Mouse (Mus musculus) left cerebral cortex, postnatal 4 days (tissue): ENCODE measurements at regions not wholly inside any gene's neighbourhood (a gene's known extent, or its start where the extent isn't known, plus 50 kb on each side); places are given as distances from the start of the nearest gene placed in this dataset.

Experiments
- DNase-seq: peaks from one replicate; pipeline ENCODE4 v3.0.0-alpha.2; 2022
- intact Hi-C: fragments of 180-260 bp; cut with DNase I; formaldehyde crosslinking; loops from one replicate; pipeline ENCODE4 v1.15.1; 2025

DNA sequence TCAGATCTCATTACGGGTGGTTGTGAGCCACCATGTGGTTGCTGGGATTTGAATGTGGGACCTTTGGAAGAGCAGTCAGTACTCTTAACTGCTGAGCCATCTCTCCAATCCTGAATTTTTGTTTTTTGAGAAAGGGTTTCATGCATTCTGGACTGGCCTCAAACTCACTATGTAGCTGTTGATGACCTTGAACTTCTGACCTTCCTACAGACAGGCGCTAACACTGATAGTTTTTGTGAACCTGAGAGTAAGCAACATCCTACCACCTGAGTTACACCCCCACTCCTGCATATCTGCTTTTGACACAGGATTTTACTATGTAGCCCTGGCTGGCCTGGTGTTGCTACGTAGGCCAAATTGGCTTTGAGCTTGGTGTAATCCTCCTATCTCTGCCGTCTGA lies 308.8 kb upstream of the Klf3 start:
- DNase-seq, result no peak
- intact Hi-C loops, result no loop called here

- intact Hi-C loops, result no loop called here
- no peak for DNase-seq
Observed at GRCm38 (mm10) chr5:64496853-64497252, 306.3 kb upstream of the Klf3 start.

GRCm38 (mm10) chr5:64498431-64498830 lies 304.8 kb upstream of the Klf3 start:
- DNase-seq, result no peak
- intact Hi-C loops, result no loop called here

GRCm38 (mm10) chr5:64499131-64499530 lies 304.1 kb upstream of the Klf3 start:
- DNase-seq, result no peak
- intact Hi-C loops, result no loop called here

DNA sequence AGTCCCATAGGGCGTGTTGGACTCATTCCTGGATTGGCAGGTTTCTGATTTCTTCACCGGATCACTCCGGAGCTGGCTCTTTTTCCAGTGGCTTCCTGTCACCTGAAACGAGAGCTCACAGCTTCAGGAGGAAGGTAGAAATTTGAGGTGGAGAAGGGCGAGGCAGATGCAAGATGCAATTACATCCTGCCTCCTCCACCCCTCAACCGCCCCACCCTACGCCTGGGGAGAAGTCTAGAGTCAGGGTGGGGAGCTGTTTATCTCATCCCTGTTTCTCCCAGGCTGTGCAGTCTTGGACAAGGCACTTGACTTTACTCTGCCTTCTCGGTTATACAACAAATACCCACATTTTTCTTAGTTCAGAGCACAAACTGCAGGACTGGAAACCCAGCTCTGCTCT lies 302.8 kb upstream of the Klf3 start:
- intact Hi-C loops, result loop anchor here (5.0 kb wide), 1 partner anchor 213 kb away; no protein-coding TSS in a partner anchor
- no peak for DNase-seq

- no peak for DNase-seq
- intact Hi-C loops, result loop anchor here (5.0 kb wide), 1 partner anchor 214 kb away; no protein-coding TSS in a partner anchor
Observed at GRCm38 (mm10) chr5:64500866-64501265, 302.3 kb upstream of the Klf3 start.

- no peak for DNase-seq
- intact Hi-C loops, result loop anchor here (5.0 kb wide), 1 partner anchor 214 kb away; no protein-coding TSS in a partner anchor
Observed at GRCm38 (mm10) chr5:64501746-64502145, 301.4 kb upstream of the Klf3 start.

GRCm38 (mm10) chr5:64503514-64503913 lies 299.7 kb upstream of the Klf3 start:
- DNase-seq, result no peak
- intact Hi-C loops, result loop anchor here (5.0 kb wide), 1 partner anchor 216 kb away; no protein-coding TSS in a partner anchor

- no peak for DNase-seq
- intact Hi-C loops, result loop anchor here (5.0 kb wide), 1 partner anchor 217 kb away; no protein-coding TSS in a partner anchor
Observed at GRCm38 (mm10) chr5:64504507-64504906, 298.7 kb upstream of the Klf3 start.

GRCm38 (mm10) chr5:64505227-64505834 lies 297.9 kb upstream of the Klf3 start:
- intact Hi-C loops, result loop anchor here (5.0 kb wide), 2 partner anchors 123 to 297 kb away; partner anchors contain the start of gene Klf3
- DNase-seq, result no peak

GRCm38 (mm10) chr5:64505835-64506600 lies 297.2 kb upstream of the Klf3 start:
- intact Hi-C loops, result loop anchor here (5.0 kb wide), 2 partner anchors 124 to 296 kb away; partner anchors contain the start of gene Klf3
- DNase-seq, result peak; percentile 88

- no peak for DNase-seq
- intact Hi-C loops, result loop anchor here (5.0 kb wide), 2 partner anchors 126 to 294 kb away; partner anchors contain the start of gene Klf3
Observed at GRCm38 (mm10) chr5:64508565-64508964, 294.6 kb upstream of the Klf3 start.

DNA sequence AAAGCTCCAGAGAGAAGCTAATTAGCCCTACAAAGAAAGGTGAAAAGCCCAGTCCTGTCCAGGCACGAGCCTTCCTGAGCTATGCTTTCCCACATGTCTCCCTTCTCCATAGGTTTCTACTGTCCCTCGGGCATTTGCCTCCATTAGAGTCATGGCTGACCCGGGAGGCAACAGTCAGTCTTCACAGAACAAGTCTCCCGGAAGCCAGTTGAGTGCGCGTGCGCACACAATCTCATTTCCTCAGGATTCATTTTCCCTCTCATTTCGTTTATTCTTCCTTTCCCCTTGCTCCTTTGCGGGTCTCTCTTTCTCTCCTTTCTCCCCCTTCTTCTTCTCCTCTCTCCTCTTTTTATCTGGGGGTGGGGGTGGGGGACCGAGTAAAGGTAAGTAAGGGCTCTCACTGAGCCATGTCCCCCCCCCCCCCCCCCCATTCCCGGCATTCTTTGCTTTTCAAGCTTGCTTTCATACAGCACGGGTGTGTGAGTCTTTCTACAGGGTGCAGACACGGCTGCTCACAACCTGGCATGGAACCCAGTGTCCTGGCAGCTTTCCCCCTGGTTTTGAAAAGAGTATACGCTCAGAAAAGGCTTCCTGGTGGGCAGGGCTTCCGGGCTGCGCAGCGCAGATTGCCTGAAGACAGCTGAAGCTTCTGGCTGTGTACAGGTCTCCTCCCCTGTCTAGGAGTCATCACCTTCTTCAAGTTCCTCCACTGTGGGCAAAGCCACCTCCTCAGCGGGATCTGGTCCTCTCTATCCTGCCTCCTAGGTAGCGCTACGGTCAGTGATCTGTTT lies 289.8 kb upstream of the Klf3 start:
- peak; percentile 89 for DNase-seq
- intact Hi-C loops, result no loop called here

- intact Hi-C loops, result no loop called here
- DNase-seq, result no peak
Observed at GRCm38 (mm10) chr5:64516115-64516665, 287.0 kb upstream of the Klf3 start.

- DNase-seq, result no peak
- intact Hi-C loops, result no loop called here
Observed at GRCm38 (mm10) chr5:64517241-64517640, 285.9 kb upstream of the Klf3 start.

- intact Hi-C loops, result no loop called here
Observed at GRCm38 (mm10) chr5:64517835-64518234, 285.4 kb upstream of the Klf3 start.

GRCm38 (mm10) chr5:64519036-64519435 lies 284.2 kb upstream of the Klf3 start:
- intact Hi-C loops, result no loop called here
- no peak for DNase-seq

More at GRCm38 (mm10) chr5:64517835-64518234, 285.4 kb upstream of the Klf3 start:
- peak; percentile 47 for DNase-seq

DNA sequence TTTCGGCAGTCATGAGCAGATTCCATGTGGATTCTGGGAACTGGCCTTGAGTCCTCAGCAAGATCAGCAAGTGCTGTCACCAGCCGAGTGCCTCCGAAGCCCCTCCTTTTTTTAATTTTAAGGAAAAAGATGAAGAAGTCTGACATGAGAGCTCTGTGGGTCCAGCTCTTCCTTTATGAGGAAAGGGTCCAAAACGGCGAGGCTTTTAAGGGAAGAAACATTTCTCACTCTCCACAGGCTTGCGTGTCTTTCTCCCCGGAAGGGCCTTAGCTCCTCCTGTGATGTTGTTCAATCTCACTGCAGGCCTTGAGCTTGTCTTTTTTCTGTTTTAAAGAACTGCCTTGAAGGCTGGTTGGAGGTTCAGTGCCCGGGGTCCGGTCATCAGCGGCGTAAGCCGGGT lies 283.5 kb upstream of the Klf3 start:
- intact Hi-C loops, result no loop called here

DNA sequence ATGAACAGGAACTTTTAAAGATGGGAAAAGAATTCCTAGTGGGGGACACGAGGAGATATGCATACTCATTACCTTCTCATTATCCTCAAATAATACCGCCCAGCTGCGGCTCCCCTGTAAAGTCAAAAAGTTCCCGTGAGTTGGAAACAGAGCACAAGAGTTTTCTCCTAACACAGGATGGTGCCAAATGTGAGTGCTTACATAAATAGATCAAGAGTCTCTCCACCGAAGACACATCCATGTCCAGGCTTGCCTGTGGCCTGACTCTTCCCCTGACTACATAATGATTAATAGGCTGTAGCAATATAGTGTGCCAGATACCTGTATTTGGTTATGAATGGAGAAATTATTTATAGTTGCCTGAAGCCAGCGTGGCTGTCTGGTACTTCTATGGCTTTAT lies 281.8 kb upstream of the Klf3 start:
- intact Hi-C loops, result no loop called here
- no peak for DNase-seq

More for the DNA sequence above, 283.5 kb upstream of the Klf3 start:
- no peak for DNase-seq

DNA sequence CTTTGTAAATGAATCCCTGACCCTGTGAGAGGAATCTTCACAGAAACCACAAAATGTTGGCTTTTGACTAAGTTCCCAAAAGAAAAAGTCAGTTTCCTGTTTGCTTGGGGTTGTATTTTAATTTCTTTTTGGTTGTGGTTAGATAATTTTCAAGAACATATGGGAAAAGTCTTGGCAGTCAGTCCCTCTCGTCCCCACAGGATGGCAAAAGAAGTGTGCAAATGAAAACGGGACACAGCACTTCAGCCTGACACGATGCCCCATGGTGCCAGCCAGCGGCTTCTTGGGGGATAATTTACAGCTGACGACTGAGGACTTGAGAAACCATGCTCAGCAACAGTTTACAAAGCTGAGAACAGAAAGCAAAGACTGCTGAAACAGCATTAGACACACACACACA lies 281.2 kb upstream of the Klf3 start:
- intact Hi-C loops, result no loop called here
- no peak for DNase-seq

DNA sequence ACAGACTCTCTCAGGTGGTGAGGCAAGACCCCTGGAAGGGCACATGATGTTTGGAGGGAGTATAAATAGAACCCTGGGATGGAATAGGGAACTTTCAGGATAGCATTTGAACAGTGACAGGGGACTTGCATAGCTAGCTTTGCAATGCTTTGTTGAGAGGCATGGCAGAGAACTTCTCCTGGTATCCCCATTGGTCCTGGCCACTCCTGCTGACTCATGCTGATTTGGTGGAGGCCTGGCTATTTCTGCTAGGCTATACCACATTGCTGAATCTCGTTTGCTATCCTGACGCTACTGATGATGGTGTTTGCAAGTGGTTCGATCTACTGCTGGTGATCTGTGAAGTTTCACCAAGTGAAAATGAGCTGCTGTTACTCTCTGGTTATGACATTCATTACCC lies 276.7 kb upstream of the Klf3 start:
- intact Hi-C loops, result no loop called here
- DNase-seq, result no peak
